Mouse (Mus musculus): ENCODE results near the gene Tspan14.

GRCm38 (mm10) chr14:40932225-40932624, 34.4 kb downstream of the Tspan14 start:
- TF ChIP-seq CTCF (IDR thresholded peaks at IDR 0.05; ENCODE audit: low read depth, low read length) (no peak), POLR2A (IDR thresholded peaks at IDR 0.05; ENCODE audit: insufficient read depth, low read length) (no peak), EP300 (IDR thresholded peaks at IDR 0.05; ENCODE audit: insufficient read depth, low read depth, low read length) (no peak)

Data from ES-Bruce4 (cell line).